Comparison of ENCODE assay signal across 18 mouse cellular contexts in genomic region chr9:100493611-100494261, GRCm38 (mm10). TPM values are rescaled to one million over a fixed set of nuclear protein-coding genes. Genes with fewer than 3 reads are reported as not detected.
DNase-seq lines count a peak whose midpoint lies in the region; ATAC-seq and TF ChIP-seq lines count a peak whose summit lies in the region.
"Had no signal": no experiment of that assay in that cellular context is flagged by ENCODE, and none has a peak within 500 bp of the region (broad histone marks: within the 10 kb centered on the region; RNA-seq: fewer than 3 reads in every experiment).

No protein-coding gene starts in this region.

- WGBS in heart, postnatal 0 days = 66% methylated on average over 5 of the region's 5 CpGs
- WGBS in midbrain, embryonic 11.5 days = 88% methylated on average over 5 of the region's 5 CpGs
- WGBS in midbrain, embryonic 15.5 days = 89% methylated on average over 5 of the region's 5 CpGs

- no peak overlapping the region for H3K4me2 ChIP-seq in heart, postnatal 0 days (ENCODE audit: low read depth, low read length)
- H3K4me2 ChIP-seq in midbrain, embryonic 11.5 days = no peak overlapping the region
- H3K4me2 ChIP-seq in midbrain, embryonic 15.5 days = no peak overlapping the region
- H3K4me2 ChIP-seq: embryonic facial prominence, embryonic 13.5 days; heart, embryonic 15.5 days; hindbrain, embryonic 15.5 days; lung, embryonic 15.5 days; stomach, embryonic 15.5 days had no signal

- TF ChIP-seq EP300 in heart, postnatal 0 days (IDR thresholded peaks at IDR 0.05; ENCODE audit: low read depth) = no peak

- H3K27me3 ChIP-seq in heart, postnatal 0 days (ENCODE audit: control insufficient read depth, insufficient read depth, low read length) = no peaks in the 10 kb centered on the region
- H3K27me3 ChIP-seq in midbrain, embryonic 11.5 days (ENCODE audit: control insufficient read depth, insufficient read depth, low read length) = no peaks in the 10 kb centered on the region
- no peaks in the 10 kb centered on the region for H3K27me3 ChIP-seq in midbrain, embryonic 15.5 days (replicated peaks)
- H3K27me3 ChIP-seq: embryonic facial prominence, embryonic 13.5 days; heart, embryonic 15.5 days; hindbrain, embryonic 15.5 days; lung, embryonic 15.5 days; megakaryocyte, embryonic 14.5 days; stomach, embryonic 15.5 days had no signal

- no peak for TF ChIP-seq POLR2A in cortical plate, adult 2 months (IDR thresholded peaks at IDR 0.05; ENCODE audit: extremely low read depth, insufficient read depth, low read length)

- peaks cover 16% of the 10 kb centered on the region for H3K36me3 ChIP-seq in heart, postnatal 0 days (replicated peaks; ENCODE audit: control insufficient read depth, insufficient read depth, low read length)
- H3K36me3 ChIP-seq in midbrain, embryonic 11.5 days (ENCODE audit: control insufficient read depth, insufficient read depth, low read length) = 0 out of 2 replicates have a peak, but pooled peaks cover 2% of the 10 kb centered on the region
- no peaks in the 10 kb centered on the region for H3K36me3 ChIP-seq in midbrain, embryonic 15.5 days (replicated peaks)
- H3K36me3 ChIP-seq: stomach, embryonic 15.5 days had no signal

- H3K9ac ChIP-seq in heart, postnatal 0 days (replicated peaks; ENCODE audit: low read depth, low read length) = no peak overlapping the region
- H3K9ac ChIP-seq in midbrain, embryonic 11.5 days (ENCODE audit: low read length) = no peak overlapping the region
- H3K9ac ChIP-seq in midbrain, embryonic 15.5 days = no peak overlapping the region
- H3K9ac ChIP-seq: embryonic facial prominence, embryonic 13.5 days; heart, embryonic 15.5 days; hindbrain, embryonic 15.5 days; lung, embryonic 15.5 days; stomach, embryonic 15.5 days had no signal

- ATAC-seq in heart, postnatal 0 days (ENCODE audit: insufficient read depth, low read depth) = no peak
- no peak for ATAC-seq in midbrain, embryonic 11.5 days (ENCODE audit: low FRiP score)
- ATAC-seq in midbrain, embryonic 15.5 days (replicated peaks) = no peak

- no peak overlapping the region for H3K27ac ChIP-seq in heart, postnatal 0 days (ENCODE audit: low read depth)
- H3K27ac ChIP-seq in midbrain, embryonic 11.5 days (ENCODE audit: low read depth, low read length) = no peak overlapping the region
- no peak overlapping the region for H3K27ac ChIP-seq in midbrain, embryonic 15.5 days
- no peak overlapping the region for H3K27ac ChIP-seq in cortical plate, adult 2 months (ENCODE audit: insufficient read depth, low read length)
- H3K27ac ChIP-seq: embryonic facial prominence, embryonic 13.5 days; heart, embryonic 15.5 days; hindbrain, embryonic 15.5 days; lung, embryonic 15.5 days; stomach, embryonic 15.5 days had no signal

- H3K4me3 ChIP-seq in heart, postnatal 0 days (ENCODE audit: low read depth, low read length) = no peak overlapping the region
- no peak overlapping the region for H3K4me3 ChIP-seq in midbrain, embryonic 11.5 days (ENCODE audit: low read depth, low read length)
- no peak overlapping the region for H3K4me3 ChIP-seq in midbrain, embryonic 15.5 days
- H3K4me3 ChIP-seq in cortical plate, adult 2 months (ENCODE audit: insufficient read depth, low read length) = no peak overlapping the region
- H3K4me3 ChIP-seq: embryonic facial prominence, embryonic 13.5 days; heart, embryonic 15.5 days; hindbrain, embryonic 15.5 days; lung, embryonic 15.5 days; megakaryocyte, embryonic 14.5 days; stomach, embryonic 15.5 days had no signal

- peaks cover 8% of the 10 kb centered on the region for H3K4me1 ChIP-seq in heart, postnatal 0 days (ENCODE audit: control insufficient read depth, insufficient read depth)
- no peaks in the 10 kb centered on the region for H3K4me1 ChIP-seq in midbrain, embryonic 11.5 days (ENCODE audit: control insufficient read depth, insufficient read depth, low read length)
- no peaks in the 10 kb centered on the region for H3K4me1 ChIP-seq in midbrain, embryonic 15.5 days
- H3K4me1 ChIP-seq in cortical plate, adult 2 months (ENCODE audit: control insufficient read depth, insufficient read depth, low read length) = no peaks in the 10 kb centered on the region
- H3K4me1 ChIP-seq: hindbrain, embryonic 15.5 days; megakaryocyte, embryonic 14.5 days had no signal

- TF ChIP-seq CTCF in heart, postnatal 0 days (IDR thresholded peaks at IDR 0.05; ENCODE audit: low read depth) = 0 out of 2 replicates have a peak, but pooled peaks have one; percentile 24
- TF ChIP-seq CTCF in cortical plate, adult 2 months (IDR thresholded peaks at IDR 0.05; ENCODE audit: extremely low read depth, insufficient read depth, low read length) = peak; percentile 19; the same call in 1 of the 2 replicates

- intact Hi-C loops in heart, postnatal 14 days (cut with DNase I) = loop anchor here (2.0 kb wide), 1 partner anchor 39 kb away; no protein-coding TSS in a partner anchor

- no peaks in the 10 kb centered on the region for H3K9me3 ChIP-seq in heart, postnatal 0 days (replicated peaks; ENCODE audit: control insufficient read depth, low read length)
- H3K9me3 ChIP-seq in midbrain, embryonic 11.5 days (ENCODE audit: control insufficient read depth, low read length) = no peaks in the 10 kb centered on the region
- H3K9me3 ChIP-seq in midbrain, embryonic 15.5 days = no peaks in the 10 kb centered on the region
- H3K9me3 ChIP-seq: embryonic facial prominence, embryonic 13.5 days; G1E; heart, embryonic 15.5 days; hindbrain, embryonic 15.5 days; lung, embryonic 15.5 days; megakaryocyte, embryonic 14.5 days; stomach, embryonic 15.5 days had no signal

- no peak for DNase-seq in heart, postnatal 0 days (ENCODE audit: low spot score)
- no peak for DNase-seq in heart, postnatal 4 days
- DNase-seq in midbrain, embryonic 11.5 days (ENCODE audit: low spot score, missing footprints) = peak; percentile 79
- DNase-seq in thymus, postnatal 36 days = peak; percentile 31 to 42
- no peak for DNase-seq in neural tube, embryonic 10.5 days (ENCODE audit: extremely low spot score, low spot score)
- no peak for DNase-seq in heart, postnatal 14 days
- DNase-seq: adrenal gland, postnatal 25 days; B cell, adult 2 months; retina, postnatal 1 day had no signal

RNA-seq across cellular contexts. Expression of gene Il20rb, which starts 7.1 kb away (rescaled TPM):
- 1.4 and 3.7 TPM in 2 replicates for total RNA-seq in heart, postnatal 0 days (2014; rRNA removed; ENCODE audit: low replicate concordance)
- 0.84 and 1.7 TPM in 2 replicates for polyA plus RNA-seq in heart, postnatal 0 days (2015; fragmentation: Nextera tagmentation; extraction: Ambion mirVana)
- 1 to 10 TPM; 4.3 TPM for total RNA-seq in heart, postnatal 4 days (2021)
- 0.59 and 1.2 TPM in 2 replicates for polyA plus RNA-seq in midbrain, embryonic 11.5 days (2014; fragmentation: Nextera tagmentation; extraction: Ambion mirVana)
- polyA plus RNA-seq in midbrain, embryonic 15.5 days (2015; fragmentation: Nextera tagmentation; extraction: Ambion mirVana) = 0.43 and 0.52 TPM in 2 replicates
- polyA plus RNA-seq in cortical plate, adult 2 months (2012; rRNA removed) = 1.2 and 2.3 TPM in 2 replicates
- total RNA-seq in heart, postnatal 14 days (2021) = 1 to 10 TPM; 1.2 to 1.6 TPM

RNA-seq across cellular contexts. Expression of gene Nck1, which starts 52.2 kb away (rescaled TPM):
- 25.0 and 37.9 TPM in 2 replicates for total RNA-seq in heart, postnatal 0 days (2014; rRNA removed; ENCODE audit: low replicate concordance)
- polyA plus RNA-seq in heart, postnatal 0 days (2015; fragmentation: Nextera tagmentation; extraction: Ambion mirVana) = 58.8 and 63.9 TPM in 2 replicates
- 10 to 100 TPM; 41.7 to 52.3 TPM for total RNA-seq in heart, postnatal 4 days (2021)
- polyA plus RNA-seq in midbrain, embryonic 11.5 days (2014; fragmentation: Nextera tagmentation; extraction: Ambion mirVana) = 77.8 and 79.9 TPM in 2 replicates
- polyA plus RNA-seq in midbrain, embryonic 15.5 days (2015; fragmentation: Nextera tagmentation; extraction: Ambion mirVana) = 52.4 and 53.6 TPM in 2 replicates
- 24.5 and 27.2 TPM in 2 replicates for polyA plus RNA-seq in cortical plate, adult 2 months (2012; rRNA removed)
- total RNA-seq in heart, postnatal 14 days (2021) = 10 to 100 TPM; 49.8 to 56.2 TPM

Comparison
In these comparisons a context has a peak if more than half of its experiments do, and no peak if none do; other contexts are left out.
1. DNase-seq: peak in midbrain, embryonic 11.5 days (single experiment) and thymus, postnatal 36 days (2 of 2); none in heart, postnatal 0 days (single experiment), heart, postnatal 4 days (single experiment), neural tube, embryonic 10.5 days (single experiment) and heart, postnatal 14 days (0 of 2).